Mouse (Mus musculus): ENCODE data around the gene Apbb2.

- TF ChIP-seq POLR2A (IDR thresholded peaks at IDR 0.05; ENCODE audit: borderline replicate concordance, insufficient read depth, low read length) (no peak), CTCF (IDR thresholded peaks at IDR 0.05; ENCODE audit: borderline replicate concordance, insufficient read depth, low read depth, low read length) (no peak)
Measured at GRCm38 (mm10) chr5:66298856-66299255, 319.7 kb downstream of the Apbb2 start.
